Mouse (Mus musculus): ENCODE measurements around the gene Nfat5. TPM values are rescaled to one million over a fixed set of nuclear protein-coding genes. Genes with fewer than 3 reads are reported as not detected.

Nfat5 gene
- 10 to 100 TPM; 48.1 to 57.3 TPM for total RNA-seq (2021)
- long read RNA-seq, partial matches to known transcripts, result 1 of 16 reads
- long read RNA-seq, other reads (novel, unspliced or antisense), result 13 of 16 reads

- peak; percentile 94 to 99 for DNase-seq (ENCODE audit: low spot score in 2 of 2)
These were observed at the start of gene Nfat5 for GRCm38 (mm10) chr8:107292928-107293601. Nfat5 (plus strand) TSS chr8:107293470.

GRCm38 (mm10) chr8:107244218-107244617 lies 49.1 kb upstream of the Nfat5 start:
- DNase-seq (ENCODE audit: low spot score in 2 of 2), result no peak

GRCm38 (mm10) chr8:107248456-107248855 lies 44.8 kb upstream of the Nfat5 start:
- no peak for DNase-seq (ENCODE audit: low spot score in 2 of 2)

GRCm38 (mm10) chr8:107251481-107252104 lies 41.7 kb upstream of the Nfat5 start:
- no peak for DNase-seq (ENCODE audit: low spot score in 2 of 2)

- DNase-seq (ENCODE audit: low spot score in 2 of 2), result no peak
These were observed 40.1 kb upstream of the Nfat5 start for GRCm38 (mm10) chr8:107253121-107253520.

- DNase-seq (ENCODE audit: low spot score in 2 of 2), result peak in 1 of 2 experiments; percentile 48
These were observed 38.9 kb upstream of the Nfat5 start for GRCm38 (mm10) chr8:107254403-107254802.

GRCm38 (mm10) chr8:107254951-107255457 lies 38.3 kb upstream of the Nfat5 start:
- no peak for DNase-seq (ENCODE audit: low spot score in 2 of 2)

GRCm38 (mm10) chr8:107257223-107257622 lies 36.0 kb upstream of the Nfat5 start:
- DNase-seq (ENCODE audit: low spot score in 2 of 2), result peak; percentile 17 to 46

- no peak for DNase-seq (ENCODE audit: low spot score in 2 of 2)
These were observed 33.1 kb upstream of the Nfat5 start for GRCm38 (mm10) chr8:107260120-107260519.

GRCm38 (mm10) chr8:107261172-107261571 lies 32.1 kb upstream of the Nfat5 start:
- DNase-seq (ENCODE audit: low spot score in 2 of 2), result no peak

- DNase-seq (ENCODE audit: low spot score in 2 of 2), result no peak
These were observed 31.1 kb upstream of the Nfat5 start for GRCm38 (mm10) chr8:107262046-107262705.

GRCm38 (mm10) chr8:107265811-107266210 lies 27.5 kb upstream of the Nfat5 start:
- DNase-seq (ENCODE audit: low spot score in 2 of 2), result no peak

- no peak for DNase-seq (ENCODE audit: low spot score in 2 of 2)
These were observed 24.8 kb upstream of the Nfat5 start for GRCm38 (mm10) chr8:107268501-107268900.

- DNase-seq (ENCODE audit: low spot score in 2 of 2), result no peak
These were observed 24.1 kb upstream of the Nfat5 start for GRCm38 (mm10) chr8:107269191-107269590.

GRCm38 (mm10) chr8:107269617-107270139 lies 23.6 kb upstream of the Nfat5 start:
- no peak for DNase-seq (ENCODE audit: low spot score in 2 of 2)

- DNase-seq (ENCODE audit: low spot score in 2 of 2), result no peak
These were observed 23.0 kb upstream of the Nfat5 start for GRCm38 (mm10) chr8:107270287-107270686.

GRCm38 (mm10) chr8:107270751-107271150 lies 22.5 kb upstream of the Nfat5 start:
- no peak for DNase-seq (ENCODE audit: low spot score in 2 of 2)

- no peak for DNase-seq (ENCODE audit: low spot score in 2 of 2)
These were observed 15.9 kb upstream of the Nfat5 start for GRCm38 (mm10) chr8:107277323-107277883.

GRCm38 (mm10) chr8:107278571-107278970 lies 14.7 kb upstream of the Nfat5 start:
- no peak for DNase-seq (ENCODE audit: low spot score in 2 of 2)

- DNase-seq (ENCODE audit: low spot score in 2 of 2), result no peak
These were observed 6.6 kb upstream of the Nfat5 start for GRCm38 (mm10) chr8:107286686-107287085.

GRCm38 (mm10) chr8:107287522-107287921 lies 5.7 kb upstream of the Nfat5 start:
- no peak for DNase-seq (ENCODE audit: low spot score in 2 of 2)
